Mouse (Mus musculus): ENCODE measurements around the gene Cox7a2l.

Gene Cox7a2l

DNA sequence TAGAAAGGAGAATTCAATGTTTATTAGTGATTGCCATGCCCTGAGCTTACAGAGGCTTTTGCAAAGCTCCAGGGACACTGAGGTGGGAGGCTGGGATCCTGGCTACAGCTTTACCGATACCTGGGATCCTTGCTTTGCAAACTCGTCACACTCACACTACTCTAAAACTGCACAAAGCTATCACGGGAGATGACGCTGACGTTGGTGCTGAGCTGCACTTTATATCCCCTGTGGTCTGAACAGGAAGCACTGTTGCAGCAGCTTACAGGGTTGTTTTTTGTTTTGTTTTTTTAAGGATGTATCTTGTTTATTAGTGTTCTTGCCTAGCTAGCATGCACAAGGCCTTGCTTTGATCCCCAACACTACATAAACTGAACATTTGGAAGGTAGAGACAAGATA lies 63.5 kb downstream of the Cox7a2l start:
- no peak for DNase-seq (ENCODE audit: low read depth, low spot score)

DNA sequence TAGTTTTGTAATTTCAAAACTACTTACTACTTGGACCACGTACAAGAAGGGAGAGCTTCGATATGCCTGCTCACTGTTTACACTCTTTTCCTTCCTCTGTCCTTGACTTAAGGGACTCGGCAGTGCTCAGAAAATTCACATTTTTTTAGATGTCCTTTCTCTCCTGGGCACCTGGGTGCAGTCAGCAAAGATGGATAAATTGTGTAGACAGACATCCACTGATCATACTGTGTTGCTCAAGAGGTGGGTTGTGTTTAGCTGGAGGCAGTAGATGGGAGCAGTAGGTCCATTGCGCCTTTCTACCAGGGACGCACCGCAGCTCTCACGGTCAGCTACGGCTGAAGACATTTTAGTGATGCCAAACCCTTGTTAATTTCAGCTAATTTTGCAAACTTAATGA lies 64.7 kb downstream of the Cox7a2l start:
- DNase-seq (ENCODE audit: low read depth, low spot score), result no peak

All from telencephalon, adult 2 months (tissue).